Mouse (Mus musculus): ENCODE results near the gene Thrb. TPM values are rescaled to one million over a fixed set of nuclear protein-coding genes. Genes with fewer than 3 reads are reported as not detected.

Gene Thrb
- polyA plus RNA-seq, 1 experiment from 2014 or later: 1.8 TPM

DNA sequence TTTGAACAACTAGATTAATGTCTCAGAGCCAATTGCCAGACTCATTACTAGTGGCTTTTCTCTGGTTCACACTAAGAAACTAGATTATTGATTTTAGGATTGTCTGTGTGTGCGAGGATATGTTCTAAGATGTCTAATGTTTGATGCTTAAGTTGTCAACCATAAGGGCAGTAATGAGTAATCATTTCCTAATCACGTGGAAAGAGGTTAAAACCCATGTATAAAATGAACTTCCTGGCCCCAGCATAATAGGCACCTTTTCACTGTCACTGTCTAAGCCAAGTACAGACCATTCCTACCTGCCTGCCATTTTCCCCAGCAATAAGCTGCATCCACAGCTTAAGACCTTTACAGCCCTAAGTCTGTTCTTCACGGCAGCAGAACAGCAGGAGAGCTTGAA, 321.2 kb downstream of the Thrb start:
- Histone ChIP-seq H3K4me1 (ENCODE audit: control insufficient read depth, insufficient read depth, low read length) (no peaks in the 10 kb centered on the region), H3K4me2 (ENCODE audit: low read length) (no peak overlapping the region), H3K9me3 (ENCODE audit: control insufficient read depth, low read length) (no peaks in the 10 kb centered on the region), H3K27ac (replicated peaks; ENCODE audit: low read depth, low read length) (no peak overlapping the region), H3K36me3 (ENCODE audit: control insufficient read depth, insufficient read depth, low read length) (no peaks in the 10 kb centered on the region), H3K9ac (replicated peaks; ENCODE audit: low read length) (no peak overlapping the region), H3K4me3 (replicated peaks; ENCODE audit: low read depth, low read length) (no peak overlapping the region), H3K27me3 (ENCODE audit: control insufficient read depth, insufficient read depth, low read length) (no peaks in the 10 kb centered on the region)
- no peak for DNase-seq
- WGBS: 78% methylated on average over 3 of the region's 3 CpGs
- ATAC-seq (ENCODE audit: low FRiP score, low TSS enrichment): no peak

DNA sequence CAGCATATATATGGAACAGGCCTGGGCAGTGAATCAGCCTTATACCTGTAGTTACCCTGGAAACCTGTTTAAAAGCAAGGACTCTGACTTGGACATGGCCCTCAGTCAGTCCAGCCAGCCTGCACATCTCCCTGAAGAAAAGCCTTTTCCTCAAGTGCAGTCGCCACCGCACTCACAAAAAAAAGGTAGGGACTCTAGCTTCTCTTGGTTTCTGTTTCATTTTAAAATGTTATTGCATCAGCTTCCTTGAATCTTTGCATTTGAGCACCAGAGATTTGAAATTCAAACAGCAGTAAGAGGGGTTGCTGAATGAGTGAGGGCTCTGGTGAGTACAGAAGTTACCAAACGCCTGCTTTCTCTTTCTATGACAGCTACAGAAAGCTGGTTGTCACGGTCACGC, 322.0 kb downstream of the Thrb start:
- Histone ChIP-seq H3K27ac (replicated peaks; ENCODE audit: low read depth, low read length) (no peak overlapping the region), H3K36me3 (ENCODE audit: control insufficient read depth, insufficient read depth, low read length) (no peaks in the 10 kb centered on the region), H3K4me3 (replicated peaks; ENCODE audit: low read depth, low read length) (no peak overlapping the region), H3K27me3 (ENCODE audit: control insufficient read depth, insufficient read depth, low read length) (no peaks in the 10 kb centered on the region), H3K4me2 (ENCODE audit: low read length) (no peak overlapping the region), H3K9ac (replicated peaks; ENCODE audit: low read length) (no peak overlapping the region), H3K9me3 (ENCODE audit: control insufficient read depth, low read length) (no peaks in the 10 kb centered on the region), H3K4me1 (ENCODE audit: control insufficient read depth, insufficient read depth, low read length) (no peaks in the 10 kb centered on the region)
- DNase-seq: no peak
- no peak for ATAC-seq (ENCODE audit: low FRiP score, low TSS enrichment)
- WGBS: 85% methylated on average over 5 of the region's 5 CpGs

DNA sequence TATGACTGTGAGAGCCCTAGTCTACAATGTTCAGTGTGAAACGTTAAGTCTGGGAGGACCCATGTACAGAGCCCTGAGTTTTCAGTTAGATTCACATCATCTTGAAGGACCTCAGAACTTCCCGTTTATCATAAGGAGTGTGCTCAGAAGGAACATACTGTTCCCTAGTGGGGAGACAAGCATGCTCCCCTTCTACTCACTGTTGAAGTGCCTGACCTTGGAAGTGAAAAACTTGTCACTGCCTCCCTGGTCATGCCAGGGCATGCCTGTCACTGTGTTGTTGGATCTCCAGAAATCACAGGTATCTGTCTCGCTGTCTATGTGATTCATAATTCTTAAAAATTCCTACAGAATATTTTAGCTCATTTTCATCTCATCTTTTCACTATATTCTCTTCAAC, 323.3 kb downstream of the Thrb start:
- no peaks in the 10 kb centered on the region for H3K9me3 ChIP-seq (ENCODE audit: control insufficient read depth, low read length)
- no peak overlapping the region for H3K9ac ChIP-seq (replicated peaks; ENCODE audit: low read length)
- no peaks in the 10 kb centered on the region for H3K36me3 ChIP-seq (ENCODE audit: control insufficient read depth, insufficient read depth, low read length)
- H3K27ac ChIP-seq (replicated peaks; ENCODE audit: low read depth, low read length): no peak overlapping the region
- H3K4me3 ChIP-seq (replicated peaks; ENCODE audit: low read depth, low read length): no peak overlapping the region
- H3K27me3 ChIP-seq (ENCODE audit: control insufficient read depth, insufficient read depth, low read length): no peaks in the 10 kb centered on the region
- ATAC-seq (ENCODE audit: low FRiP score, low TSS enrichment) (no peak), DNase-seq (no peak)
- H3K4me2 ChIP-seq (ENCODE audit: low read length): no peak overlapping the region
- H3K4me1 ChIP-seq (ENCODE audit: control insufficient read depth, insufficient read depth, low read length): no peaks in the 10 kb centered on the region
- 80% methylated on average over 3 of the region's 3 CpGs for WGBS

DNA sequence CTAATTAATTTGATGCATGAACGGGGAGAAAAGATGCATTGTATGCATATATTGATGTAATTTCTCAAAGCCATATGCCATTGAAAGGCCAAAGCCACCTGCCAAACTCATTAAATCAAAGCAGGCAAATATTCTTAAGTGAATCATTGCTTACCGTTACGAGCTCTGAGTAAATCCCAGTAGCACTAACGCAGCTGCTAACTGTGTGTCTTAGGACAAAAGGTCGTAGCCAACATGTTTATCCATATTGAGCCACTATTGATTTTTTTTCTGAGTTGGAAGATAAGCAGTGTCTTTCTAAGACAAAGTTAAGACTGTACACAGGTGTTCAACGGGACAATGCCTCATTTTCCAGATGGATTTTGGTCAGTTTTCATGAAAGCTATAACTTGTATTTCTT, 323.8 kb downstream of the Thrb start:
- Histone ChIP-seq H3K4me3 (replicated peaks; ENCODE audit: low read depth, low read length) (no peak overlapping the region), H3K9ac (replicated peaks; ENCODE audit: low read length) (no peak overlapping the region), H3K27me3 (ENCODE audit: control insufficient read depth, insufficient read depth, low read length) (no peaks in the 10 kb centered on the region), H3K4me2 (ENCODE audit: low read length) (no peak overlapping the region), H3K9me3 (ENCODE audit: control insufficient read depth, low read length) (no peaks in the 10 kb centered on the region), H3K36me3 (ENCODE audit: control insufficient read depth, insufficient read depth, low read length) (no peaks in the 10 kb centered on the region), H3K4me1 (ENCODE audit: control insufficient read depth, insufficient read depth, low read length) (no peaks in the 10 kb centered on the region), H3K27ac (replicated peaks; ENCODE audit: low read depth, low read length) (no peak overlapping the region)
- ATAC-seq (ENCODE audit: low FRiP score, low TSS enrichment): no peak
- DNase-seq: no peak
- 53% methylated on average over 6 of the region's 6 CpGs for WGBS

DNA sequence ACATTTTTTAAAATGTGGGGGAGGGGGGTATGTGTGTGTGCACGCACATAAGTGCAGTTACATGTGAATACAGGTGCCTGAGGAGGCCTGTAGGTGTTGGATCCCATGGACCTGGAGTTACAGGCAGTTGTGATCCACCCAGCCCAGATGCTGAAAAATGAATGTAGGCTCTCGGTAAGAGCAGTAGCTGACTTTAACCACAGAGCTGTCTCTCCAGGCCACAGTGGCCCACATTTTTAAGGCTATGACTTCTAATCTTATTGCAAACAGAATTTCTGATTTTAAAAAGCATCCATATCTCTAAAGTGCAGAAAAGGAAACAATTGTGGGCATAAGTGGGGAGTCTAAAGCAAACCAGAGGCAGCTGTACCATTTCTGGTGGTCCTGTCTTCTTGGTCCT, 328.5 kb downstream of the Thrb start:
- WGBS: 87% methylated on average over 2 of the region's 2 CpGs
- H3K4me3 ChIP-seq (replicated peaks; ENCODE audit: low read depth, low read length): no peak overlapping the region
- ATAC-seq (ENCODE audit: low FRiP score, low TSS enrichment): no peak

DNA sequence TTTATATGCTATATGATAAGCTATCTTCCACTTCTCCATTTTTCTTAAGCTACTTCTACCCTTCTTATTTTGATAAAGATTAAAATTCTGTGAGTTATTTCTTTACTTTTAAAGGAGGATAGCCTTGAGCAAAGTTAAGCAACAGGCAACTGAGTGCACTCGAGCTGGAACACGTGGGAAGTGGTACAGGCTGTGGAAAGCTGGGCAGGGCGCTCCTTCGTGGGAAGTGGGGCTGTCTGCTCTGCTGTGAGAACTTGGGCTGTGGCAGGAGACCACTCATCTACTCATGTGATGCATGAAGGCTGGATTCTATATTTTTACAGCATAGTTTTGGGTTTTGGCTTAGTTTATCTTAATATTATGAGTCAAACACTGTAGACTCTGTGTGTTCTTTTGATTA, 329.1 kb downstream of the Thrb start:
- Histone ChIP-seq H3K27me3 (ENCODE audit: control insufficient read depth, insufficient read depth, low read length) (no peaks in the 10 kb centered on the region), H3K9ac (replicated peaks; ENCODE audit: low read length) (no peak overlapping the region), H3K9me3 (ENCODE audit: control insufficient read depth, low read length) (no peaks in the 10 kb centered on the region), H3K4me3 (replicated peaks; ENCODE audit: low read depth, low read length) (no peak overlapping the region), H3K4me2 (ENCODE audit: low read length) (no peak overlapping the region), H3K27ac (replicated peaks; ENCODE audit: low read depth, low read length) (no peak overlapping the region), H3K4me1 (ENCODE audit: control insufficient read depth, insufficient read depth, low read length) (no peaks in the 10 kb centered on the region), H3K36me3 (ENCODE audit: control insufficient read depth, insufficient read depth, low read length) (no peaks in the 10 kb centered on the region)
- ATAC-seq (ENCODE audit: low FRiP score, low TSS enrichment): no peak
- no peak for DNase-seq
- WGBS: 89% methylated on average over 4 of the region's 4 CpGs

More for the DNA sequence above, 328.5 kb downstream of the Thrb start:
- H3K27ac ChIP-seq (replicated peaks; ENCODE audit: low read depth, low read length): no peak overlapping the region
- H3K27me3 ChIP-seq (ENCODE audit: control insufficient read depth, insufficient read depth, low read length): no peaks in the 10 kb centered on the region
- DNase-seq: no peak
- H3K36me3 ChIP-seq (ENCODE audit: control insufficient read depth, insufficient read depth, low read length): no peaks in the 10 kb centered on the region
- H3K9me3 ChIP-seq (ENCODE audit: control insufficient read depth, low read length): no peaks in the 10 kb centered on the region
- no peak overlapping the region for H3K9ac ChIP-seq (replicated peaks; ENCODE audit: low read length)
- H3K4me2 ChIP-seq (ENCODE audit: low read length): no peak overlapping the region
- no peaks in the 10 kb centered on the region for H3K4me1 ChIP-seq (ENCODE audit: control insufficient read depth, insufficient read depth, low read length)

DNA sequence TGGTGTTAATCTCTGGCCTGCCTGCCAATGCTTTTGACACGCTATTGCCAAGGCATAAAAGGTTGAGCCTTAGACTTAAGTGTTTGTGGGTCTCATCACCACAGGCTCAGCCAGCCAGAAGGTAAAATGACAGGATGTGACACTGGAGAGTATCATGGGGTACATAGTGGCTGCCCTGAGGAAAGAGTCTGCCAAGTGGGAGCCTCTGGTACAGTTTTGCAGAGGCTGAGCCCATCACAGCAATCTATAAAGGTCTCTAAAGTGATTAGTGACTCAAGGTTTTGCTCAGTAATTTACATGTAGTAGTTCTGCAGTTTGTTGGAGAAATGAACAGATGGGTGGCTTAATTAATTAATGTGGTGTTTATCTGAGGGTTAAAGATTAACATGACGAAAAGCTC, 330.1 kb downstream of the Thrb start:
- Histone ChIP-seq H3K4me2 (ENCODE audit: low read length) (no peak overlapping the region), H3K36me3 (ENCODE audit: control insufficient read depth, insufficient read depth, low read length) (no peaks in the 10 kb centered on the region), H3K27me3 (ENCODE audit: control insufficient read depth, insufficient read depth, low read length) (no peaks in the 10 kb centered on the region), H3K4me1 (ENCODE audit: control insufficient read depth, insufficient read depth, low read length) (no peaks in the 10 kb centered on the region), H3K9ac (replicated peaks; ENCODE audit: low read length) (no peak overlapping the region), H3K4me3 (replicated peaks; ENCODE audit: low read depth, low read length) (no peak overlapping the region), H3K9me3 (ENCODE audit: control insufficient read depth, low read length) (no peaks in the 10 kb centered on the region), H3K27ac (replicated peaks; ENCODE audit: low read depth, low read length) (no peak overlapping the region)
- 60% methylated on average over 2 of the region's 2 CpGs for WGBS
- ATAC-seq (ENCODE audit: low FRiP score, low TSS enrichment): no peak
- no peak for DNase-seq

DNA sequence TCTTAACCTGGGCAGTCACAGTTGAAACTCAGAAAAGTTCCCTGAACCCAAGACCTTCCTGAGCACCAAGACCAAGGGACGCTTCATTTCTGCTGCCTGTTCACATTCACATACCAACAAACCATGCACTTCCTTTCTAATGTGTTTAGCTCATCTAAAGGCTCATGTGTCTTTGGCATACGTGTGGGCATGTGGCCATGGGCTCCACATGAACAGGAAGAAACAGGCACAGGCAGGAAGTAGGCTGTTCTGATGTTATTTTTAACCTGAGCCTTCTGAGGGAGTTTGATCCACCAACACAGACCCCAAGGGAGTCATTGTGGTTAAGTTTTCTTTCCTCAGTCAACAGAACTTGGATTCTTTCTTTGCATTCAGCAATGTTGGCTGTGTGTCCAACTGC, 341.8 kb downstream of the Thrb start:
- Histone ChIP-seq H3K4me1 (ENCODE audit: control insufficient read depth, insufficient read depth, low read length) (no peaks in the 10 kb centered on the region), H3K4me3 (replicated peaks; ENCODE audit: low read depth, low read length) (no peak overlapping the region), H3K9me3 (ENCODE audit: control insufficient read depth, low read length) (no peaks in the 10 kb centered on the region), H3K9ac (replicated peaks; ENCODE audit: low read length) (no peak overlapping the region), H3K36me3 (ENCODE audit: control insufficient read depth, insufficient read depth, low read length) (no peaks in the 10 kb centered on the region), H3K4me2 (ENCODE audit: low read length) (no peak overlapping the region), H3K27ac (replicated peaks; ENCODE audit: low read depth, low read length) (no peak overlapping the region), H3K27me3 (ENCODE audit: control insufficient read depth, insufficient read depth, low read length) (no peaks in the 10 kb centered on the region)
- no peak for ATAC-seq (ENCODE audit: low FRiP score, low TSS enrichment)
- 92% methylated on average over 2 of the region's 2 CpGs for WGBS
- DNase-seq: no peak

DNA sequence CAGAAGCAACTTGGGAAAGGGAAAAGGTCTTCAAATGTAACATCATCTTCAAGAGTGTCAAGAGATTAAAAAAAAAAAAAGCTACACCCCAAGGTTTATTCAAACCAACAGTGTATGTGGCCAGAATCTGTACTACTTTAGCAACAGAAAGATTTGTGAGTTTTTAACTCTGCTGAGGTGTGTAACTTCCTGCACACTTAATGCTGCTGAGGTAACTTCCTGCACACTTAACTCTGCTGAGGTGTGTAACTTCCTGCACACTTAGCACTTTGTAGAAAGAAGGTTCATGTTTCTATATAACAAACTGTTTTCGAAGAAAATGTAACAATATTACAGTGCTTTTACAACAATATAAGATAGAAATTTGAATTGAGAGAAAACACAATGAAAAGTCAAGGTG, 343.6 kb downstream of the Thrb start:
- no peaks in the 10 kb centered on the region for H3K36me3 ChIP-seq (ENCODE audit: control insufficient read depth, insufficient read depth, low read length)
- 97% methylated on average over 1 of the region's 1 CpGs for WGBS
- H3K27ac ChIP-seq (replicated peaks; ENCODE audit: low read depth, low read length): no peak overlapping the region
- no peaks in the 10 kb centered on the region for H3K27me3 ChIP-seq (ENCODE audit: control insufficient read depth, insufficient read depth, low read length)
- H3K4me2 ChIP-seq (ENCODE audit: low read length): no peak overlapping the region
- H3K9ac ChIP-seq (replicated peaks; ENCODE audit: low read length): no peak overlapping the region
- H3K4me1 ChIP-seq (ENCODE audit: control insufficient read depth, insufficient read depth, low read length): no peaks in the 10 kb centered on the region
- no peaks in the 10 kb centered on the region for H3K9me3 ChIP-seq (ENCODE audit: control insufficient read depth, low read length)
- no peak overlapping the region for H3K4me3 ChIP-seq (replicated peaks; ENCODE audit: low read depth, low read length)
- ATAC-seq (ENCODE audit: low FRiP score, low TSS enrichment) (no peak), DNase-seq (no peak)
